Mouse (Mus musculus): ENCODE data around the gene Cdc26. TPM values are rescaled to one million over a fixed set of nuclear protein-coding genes. Genes with fewer than 3 reads are reported as not detected.

Gene Cdc26
- polyA plus RNA-seq, 1 experiment from 2014 or later = 138 TPM

DNA sequence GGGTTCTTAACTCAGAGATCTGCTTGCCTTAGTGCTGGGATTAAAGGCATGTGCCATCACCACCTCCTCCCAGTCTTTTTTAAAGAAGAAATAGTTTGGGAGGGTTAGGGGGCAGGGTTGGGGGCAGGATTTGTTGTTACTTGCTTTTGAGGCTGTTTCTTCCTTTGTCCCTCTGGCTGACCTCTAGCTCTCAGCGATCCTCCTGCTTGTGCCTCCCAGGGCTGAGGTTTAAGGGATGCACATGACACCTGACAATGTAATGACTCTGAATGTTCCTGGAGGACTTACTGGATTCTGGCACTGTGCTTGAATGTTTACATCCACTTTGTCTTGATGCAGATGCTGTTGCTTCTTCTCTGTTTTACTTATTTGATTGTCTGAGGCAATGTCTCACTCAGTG is 36.0 kb downstream of the Cdc26 start:
- no peaks in the 10 kb centered on the region for H3K9me3 ChIP-seq (replicated peaks; ENCODE audit: low read length)
- no peak overlapping the region for H3K4me2 ChIP-seq (ENCODE audit: low read length)
- no peaks in the 10 kb centered on the region for H3K27me3 ChIP-seq (ENCODE audit: insufficient read depth, low read length)
- H3K36me3 ChIP-seq (ENCODE audit: insufficient read depth, low read length) = no peaks in the 10 kb centered on the region
- TF ChIP-seq CTCF (IDR thresholded peaks at IDR 0.05; ENCODE audit: low read depth) = no peak
- ATAC-seq (replicated peaks; ENCODE audit: low FRiP score, low read depth) (no peak), DNase-seq (ENCODE audit: low spot score) (no peak)
- H3K9ac ChIP-seq (ENCODE audit: low read depth, low read length) = no peak overlapping the region
- WGBS = 50% methylated on average over 1 of the region's 1 CpGs
- no peak overlapping the region for H3K4me3 ChIP-seq (replicated peaks; ENCODE audit: low read depth, low read length)
- H3K4me1 ChIP-seq (replicated peaks; ENCODE audit: insufficient read depth, low read length) = 0 out of 2 replicates have a peak, but pooled peaks cover 4% of the 10 kb centered on the region
- H3K27ac ChIP-seq = no peak overlapping the region

DNA sequence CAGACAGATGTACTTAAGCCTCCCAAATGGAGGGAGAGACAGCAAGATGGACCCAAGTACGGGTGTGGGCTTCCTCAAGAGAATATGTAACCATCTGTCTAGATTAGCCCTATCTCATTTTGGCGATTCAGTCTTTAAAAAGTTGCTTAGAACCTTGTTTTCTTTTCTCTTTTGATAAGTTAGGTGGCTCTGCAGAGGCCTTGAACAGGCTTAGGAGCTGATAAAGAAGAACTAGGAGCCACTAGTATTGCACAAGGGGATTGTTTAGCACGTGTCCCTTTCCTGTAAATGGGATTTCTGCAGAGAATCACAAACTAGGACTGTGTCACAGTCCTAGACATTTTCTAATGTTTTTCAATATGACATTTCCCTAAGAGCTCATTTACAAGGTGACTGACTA is 39.4 kb downstream of the Cdc26 start:
- Histone ChIP-seq H3K4me3 (replicated peaks; ENCODE audit: low read depth, low read length) (no peak overlapping the region), H3K9ac (ENCODE audit: low read depth, low read length) (no peak overlapping the region), H3K9me3 (replicated peaks; ENCODE audit: low read length) (no peaks in the 10 kb centered on the region), H3K27me3 (ENCODE audit: insufficient read depth, low read length) (no peaks in the 10 kb centered on the region), H3K4me1 (replicated peaks; ENCODE audit: insufficient read depth, low read length) (0 out of 2 replicates have a peak, but pooled peaks cover 4% of the 10 kb centered on the region), H3K27ac (no peak overlapping the region), H3K36me3 (ENCODE audit: insufficient read depth, low read length) (no peaks in the 10 kb centered on the region), H3K4me2 (ENCODE audit: low read length) (no peak overlapping the region)
- TF ChIP-seq CTCF (IDR thresholded peaks at IDR 0.05; ENCODE audit: low read depth) = no peak
- 85% methylated on average over 3 of the region's 3 CpGs for WGBS
- no peak for DNase-seq (ENCODE audit: low spot score)
- ATAC-seq (replicated peaks; ENCODE audit: low FRiP score, low read depth) = no peak

DNA sequence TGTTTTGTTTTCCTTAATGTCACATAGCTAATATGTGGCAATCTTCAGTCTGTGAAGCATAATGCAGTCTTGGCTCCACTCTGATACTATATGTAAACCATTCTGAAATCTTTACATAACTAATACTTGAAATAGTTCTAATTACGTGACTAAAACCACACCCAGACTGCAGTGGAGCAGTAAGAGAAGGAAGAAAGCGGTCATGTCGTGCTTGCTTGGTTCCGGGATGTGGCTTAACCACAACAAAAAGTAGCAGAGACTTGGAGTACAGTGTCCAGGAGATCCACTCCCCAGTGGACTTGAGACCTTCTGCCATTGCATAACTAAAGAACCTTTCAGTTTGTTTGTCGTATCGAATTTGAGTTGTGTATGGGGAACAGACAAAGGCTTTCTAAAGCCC is 40.9 kb downstream of the Cdc26 start:
- WGBS = 72% methylated on average over 6 of the region's 6 CpGs
- Histone ChIP-seq H3K27ac (no peak overlapping the region), H3K9ac (ENCODE audit: low read depth, low read length) (no peak overlapping the region), H3K27me3 (ENCODE audit: insufficient read depth, low read length) (no peaks in the 10 kb centered on the region), H3K4me3 (replicated peaks; ENCODE audit: low read depth, low read length) (no peak overlapping the region), H3K9me3 (replicated peaks; ENCODE audit: low read length) (no peaks in the 10 kb centered on the region), H3K4me1 (replicated peaks; ENCODE audit: insufficient read depth, low read length) (no peaks in the 10 kb centered on the region), H3K36me3 (ENCODE audit: insufficient read depth, low read length) (no peaks in the 10 kb centered on the region), H3K4me2 (ENCODE audit: low read length) (no peak overlapping the region)
- ATAC-seq (replicated peaks; ENCODE audit: low FRiP score, low read depth) = no peak
- TF ChIP-seq CTCF (IDR thresholded peaks at IDR 0.05; ENCODE audit: low read depth) = no peak
- DNase-seq (ENCODE audit: low spot score) = no peak

DNA sequence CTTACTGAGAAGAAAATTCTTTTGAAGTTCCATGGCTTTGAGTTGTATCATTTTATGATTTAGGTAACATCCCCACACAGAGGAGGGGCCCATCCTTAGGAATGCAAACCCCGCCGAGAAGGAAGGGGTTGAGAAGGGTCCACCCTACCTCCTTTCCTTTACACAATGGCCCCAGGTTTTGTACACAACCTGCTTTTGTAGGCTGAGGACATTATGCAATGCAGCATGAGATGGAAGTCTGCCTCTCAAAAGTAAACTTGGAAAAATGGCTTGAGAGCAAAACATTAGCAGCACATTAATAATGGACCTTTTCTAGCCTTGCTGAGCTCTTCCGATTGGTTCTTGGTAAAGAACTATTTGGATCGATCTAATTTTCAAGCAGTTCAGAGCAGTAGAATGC is 42.2 kb downstream of the Cdc26 start:
- no peak for TF ChIP-seq CTCF (IDR thresholded peaks at IDR 0.05; ENCODE audit: low read depth)

DNA sequence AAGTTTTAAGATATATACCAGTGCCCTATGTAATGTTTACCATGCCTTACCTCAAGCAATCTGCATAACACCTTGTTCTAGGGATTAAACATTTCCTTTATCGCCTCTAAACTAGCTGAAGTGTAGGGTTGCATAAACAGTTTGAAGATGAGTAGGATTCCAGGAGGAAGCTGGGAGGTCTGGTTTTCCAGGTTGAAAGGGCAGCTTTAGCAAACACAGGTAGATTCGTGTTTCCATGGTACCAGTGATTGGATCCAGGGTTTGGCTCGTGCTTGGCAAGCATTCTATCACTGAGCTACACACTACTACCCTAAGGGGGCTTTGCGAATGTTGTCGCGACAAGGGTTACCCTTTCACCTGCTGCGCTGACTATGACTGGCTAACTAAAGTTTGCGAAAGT is 44.1 kb downstream of the Cdc26 start:
- no peak overlapping the region for H3K9ac ChIP-seq (ENCODE audit: low read depth, low read length)
- no peak overlapping the region for H3K4me3 ChIP-seq (replicated peaks; ENCODE audit: low read depth, low read length)
- H3K27me3 ChIP-seq (ENCODE audit: insufficient read depth, low read length) = no peaks in the 10 kb centered on the region
- no peaks in the 10 kb centered on the region for H3K9me3 ChIP-seq (replicated peaks; ENCODE audit: low read length)
- H3K4me2 ChIP-seq (ENCODE audit: low read length) = no peak overlapping the region
- H3K27ac ChIP-seq = no peak overlapping the region
- H3K36me3 ChIP-seq (ENCODE audit: insufficient read depth, low read length) = no peaks in the 10 kb centered on the region
- DNase-seq (ENCODE audit: low spot score) = no peak
- WGBS = 82% methylated on average over 8 of the region's 8 CpGs
- ATAC-seq (replicated peaks; ENCODE audit: low FRiP score, low read depth) = no peak
- no peak for TF ChIP-seq CTCF (IDR thresholded peaks at IDR 0.05; ENCODE audit: low read depth)
- peaks cover 12% of the 10 kb centered on the region for H3K4me1 ChIP-seq (replicated peaks; ENCODE audit: insufficient read depth, low read length)

More for the DNA sequence above, 42.2 kb downstream of the Cdc26 start:
- 67% methylated on average over 4 of the region's 4 CpGs for WGBS
- DNase-seq (ENCODE audit: low spot score) (no peak), ATAC-seq (replicated peaks; ENCODE audit: low FRiP score, low read depth) (no peak)
- Histone ChIP-seq H3K9ac (ENCODE audit: low read depth, low read length) (no peak overlapping the region), H3K4me2 (ENCODE audit: low read length) (no peak overlapping the region), H3K4me3 (replicated peaks; ENCODE audit: low read depth, low read length) (no peak overlapping the region), H3K27ac (no peak overlapping the region), H3K9me3 (replicated peaks; ENCODE audit: low read length) (no peaks in the 10 kb centered on the region), H3K36me3 (ENCODE audit: insufficient read depth, low read length) (no peaks in the 10 kb centered on the region), H3K4me1 (replicated peaks; ENCODE audit: insufficient read depth, low read length) (peaks cover 10% of the 10 kb centered on the region; the same call in 1 of the 2 replicates), H3K27me3 (ENCODE audit: insufficient read depth, low read length) (no peaks in the 10 kb centered on the region)

DNA sequence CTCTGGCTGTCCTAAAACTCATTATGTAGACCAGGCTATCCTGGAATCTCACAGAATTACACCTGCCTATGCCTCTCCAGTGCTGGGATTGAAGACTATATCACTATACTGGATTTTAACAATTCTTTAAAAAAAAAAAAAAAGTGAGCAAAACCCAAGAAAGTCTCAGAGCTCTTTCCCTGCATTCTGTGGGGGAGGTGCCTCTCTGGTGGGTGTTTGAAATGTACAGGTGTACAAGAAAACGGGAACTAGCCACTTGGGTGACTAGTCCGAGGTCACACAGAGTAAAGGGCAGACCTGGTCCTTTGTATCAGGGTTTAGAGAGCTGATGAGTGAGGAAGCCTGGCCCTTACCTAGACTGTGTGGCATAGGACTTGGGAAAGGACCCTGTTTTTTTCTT is 46.0 kb downstream of the Cdc26 start:
- H3K27ac ChIP-seq = no peak overlapping the region
- H3K9ac ChIP-seq (ENCODE audit: low read depth, low read length) = no peak overlapping the region
- TF ChIP-seq CTCF (IDR thresholded peaks at IDR 0.05; ENCODE audit: low read depth) = no peak
- H3K4me3 ChIP-seq (replicated peaks; ENCODE audit: low read depth, low read length) = no peak overlapping the region
- H3K27me3 ChIP-seq (ENCODE audit: insufficient read depth, low read length) = no peaks in the 10 kb centered on the region
- ATAC-seq (replicated peaks; ENCODE audit: low FRiP score, low read depth) (no peak), DNase-seq (ENCODE audit: low spot score) (no peak)
- WGBS = 69% methylated on average over 2 of the region's 2 CpGs
- H3K9me3 ChIP-seq (replicated peaks; ENCODE audit: low read length) = no peaks in the 10 kb centered on the region
- H3K4me2 ChIP-seq (ENCODE audit: low read length) = no peak overlapping the region
- no peaks in the 10 kb centered on the region for H3K36me3 ChIP-seq (ENCODE audit: insufficient read depth, low read length)
- peaks cover 19% of the 10 kb centered on the region for H3K4me1 ChIP-seq (replicated peaks; ENCODE audit: insufficient read depth, low read length)

DNA sequence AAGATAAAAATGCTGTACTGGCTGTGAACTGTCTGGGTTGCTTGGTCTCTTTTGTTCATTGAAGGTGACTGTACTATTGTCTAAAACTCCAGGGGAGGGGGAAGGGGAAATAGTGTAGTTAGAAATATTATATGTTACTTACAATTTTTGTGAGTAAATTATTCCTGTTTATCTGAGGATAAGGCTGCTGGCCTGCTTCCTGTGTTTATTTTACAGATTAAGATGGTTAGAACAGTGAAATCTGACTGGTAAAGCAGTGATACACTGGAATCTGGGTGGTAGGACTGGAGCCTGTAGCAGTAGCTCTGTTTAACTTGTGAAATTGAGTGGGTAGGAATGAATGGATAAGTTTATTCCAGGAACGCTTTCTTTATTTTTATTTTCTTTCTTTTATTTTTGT is 46.4 kb downstream of the Cdc26 start:
- DNase-seq (ENCODE audit: low spot score) (no peak), ATAC-seq (replicated peaks; ENCODE audit: low FRiP score, low read depth) (no peak)
- Histone ChIP-seq H3K9ac (ENCODE audit: low read depth, low read length) (no peak overlapping the region), H3K27ac (no peak overlapping the region), H3K27me3 (ENCODE audit: insufficient read depth, low read length) (no peaks in the 10 kb centered on the region), H3K9me3 (replicated peaks; ENCODE audit: low read length) (no peaks in the 10 kb centered on the region), H3K4me1 (replicated peaks; ENCODE audit: insufficient read depth, low read length) (peaks cover 19% of the 10 kb centered on the region), H3K36me3 (ENCODE audit: insufficient read depth, low read length) (no peaks in the 10 kb centered on the region), H3K4me2 (ENCODE audit: low read length) (peak overlapping the region; percentile 80), H3K4me3 (replicated peaks; ENCODE audit: low read depth, low read length) (peak overlapping the region; percentile 61; the same call in 1 of the 2 replicates)
- 90% methylated on average over 1 of the region's 1 CpGs for WGBS
- no peak for TF ChIP-seq CTCF (IDR thresholded peaks at IDR 0.05; ENCODE audit: low read depth)

All from kidney, postnatal 0 days (tissue).